Mouse (Mus musculus): Measurements from ENCODE around the gene Hoxc11. TPM values are rescaled to one million over a fixed set of nuclear protein-coding genes. Genes with fewer than 3 reads are reported as not detected.

Hoxc11 gene
- polyA plus RNA-seq, 2 experiments, result not detected

DNA sequence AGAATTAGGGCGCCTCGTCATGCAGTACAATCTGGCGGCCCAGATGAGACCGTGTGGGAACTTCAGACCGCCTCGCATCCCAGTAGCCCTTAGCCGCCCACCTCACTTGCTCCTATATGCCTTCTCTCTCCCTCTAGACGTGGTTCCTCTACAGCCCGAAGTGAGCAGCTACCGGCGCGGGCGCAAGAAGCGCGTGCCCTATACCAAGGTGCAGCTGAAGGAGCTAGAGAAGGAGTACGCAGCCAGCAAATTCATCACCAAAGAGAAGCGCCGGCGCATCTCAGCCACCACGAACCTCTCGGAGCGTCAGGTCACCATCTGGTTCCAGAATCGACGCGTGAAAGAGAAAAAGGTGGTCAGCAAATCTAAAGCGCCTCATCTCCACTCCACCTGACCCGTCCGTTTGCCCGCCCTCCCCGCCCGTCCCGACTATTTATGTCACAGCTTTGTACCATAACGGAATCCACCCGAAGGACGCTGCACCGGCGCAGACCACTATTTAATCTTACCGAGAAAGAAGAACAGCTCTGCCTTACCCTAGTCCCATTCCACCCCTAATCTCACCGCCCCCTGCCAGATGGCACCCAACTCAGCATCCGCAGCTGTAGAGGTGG is 27.1 kb upstream of the Hoxc11 start:
- Histone ChIP-seq H3K4me2 (ENCODE audit: low read depth) (no peak overlapping the region), H3K27me3 (ENCODE audit: control insufficient read depth, insufficient read depth, low read length) (peaks cover 92% of the 10 kb centered on the region), H3K27ac (no peak overlapping the region), H3K9ac (replicated peaks) (no peak overlapping the region), H3K4me3 (ENCODE audit: insufficient read depth in 1 of 2, low read depth in 2 of 2, low read length in 2 of 2) (no peak overlapping the region), H3K36me3 (replicated peaks; ENCODE audit: control insufficient read depth, insufficient read depth, low read depth) (no peaks in the 10 kb centered on the region), H3K4me1 (replicated peaks; ENCODE audit: control insufficient read depth in 2 of 2, insufficient read depth in 2 of 2, low read length in 1 of 2) (no peaks in the 10 kb centered on the region), H3K9me3 (ENCODE audit: control insufficient read depth, low read length) (no peaks in the 10 kb centered on the region)
- ATAC-seq (ENCODE audit: insufficient read depth) (no peak), DNase-seq (ENCODE audit: low read depth in 3 of 3, low spot score in 3 of 3) (no peak)
- TF ChIP-seq CTCF (IDR thresholded peaks at IDR 0.05; ENCODE audit: low read depth) (no peak), EP300 (IDR thresholded peaks at IDR 0.05; ENCODE audit: low read depth) (no peak)
- 2% methylated on average over 40 of the region's 40 CpGs for WGBS (ENCODE audit: insufficient replicate concordance)

DNA sequence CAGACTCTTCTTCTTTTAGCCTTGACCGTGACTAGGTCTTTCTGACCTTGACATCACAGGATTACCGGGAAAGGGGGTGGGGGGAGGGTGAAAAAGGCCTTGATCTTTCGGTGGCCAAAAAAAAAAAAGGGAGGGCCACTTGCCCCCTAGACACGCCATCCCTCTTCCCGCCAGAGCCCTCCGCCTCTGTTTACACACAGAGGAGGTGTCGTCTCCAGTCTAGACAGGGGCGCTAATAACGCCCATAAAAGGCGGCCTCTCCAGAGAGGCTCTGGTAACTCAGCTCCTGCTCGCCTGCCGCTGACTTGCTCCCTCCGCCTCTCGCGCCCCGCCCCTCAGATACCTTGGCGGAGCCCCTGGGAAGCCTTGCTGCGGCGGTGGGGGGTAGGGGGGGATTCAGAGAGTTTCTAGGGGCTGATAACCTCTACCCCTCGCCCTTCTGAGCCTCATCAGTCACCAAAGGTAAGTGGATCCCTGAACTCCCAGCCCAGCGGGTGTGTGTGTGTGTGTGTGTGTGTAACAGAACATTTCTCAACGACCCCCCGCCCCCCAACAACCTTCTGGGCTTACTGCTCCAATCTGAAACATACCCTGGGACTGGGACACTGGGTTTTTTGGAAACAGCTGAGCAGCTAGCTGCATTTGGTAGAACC is 22.4 kb upstream of the Hoxc11 start:
- no peak overlapping the region for H3K4me3 ChIP-seq (ENCODE audit: insufficient read depth in 1 of 2, low read depth in 2 of 2, low read length in 2 of 2)
- H3K4me1 ChIP-seq (replicated peaks; ENCODE audit: control insufficient read depth in 2 of 2, insufficient read depth in 2 of 2, low read length in 1 of 2), result no peaks in the 10 kb centered on the region
- no peak overlapping the region for H3K4me2 ChIP-seq (ENCODE audit: low read depth)
- no peak overlapping the region for H3K9ac ChIP-seq (replicated peaks)
- H3K9me3 ChIP-seq (ENCODE audit: control insufficient read depth, low read length), result no peaks in the 10 kb centered on the region
- DNase-seq (ENCODE audit: low read depth in 3 of 3, low spot score in 3 of 3) (no peak), ATAC-seq (ENCODE audit: insufficient read depth) (no peak)
- WGBS (ENCODE audit: insufficient replicate concordance), result under 1% methylated on average over 23 of the region's 23 CpGs
- H3K27ac ChIP-seq, result no peak overlapping the region
- TF ChIP-seq EP300 (IDR thresholded peaks at IDR 0.05; ENCODE audit: low read depth) (no peak), CTCF (IDR thresholded peaks at IDR 0.05; ENCODE audit: low read depth) (no peak)
- H3K36me3 ChIP-seq (replicated peaks; ENCODE audit: control insufficient read depth, insufficient read depth, low read depth), result no peaks in the 10 kb centered on the region
- peaks cover 97% of the 10 kb centered on the region for H3K27me3 ChIP-seq (ENCODE audit: control insufficient read depth, insufficient read depth, low read length)

DNA sequence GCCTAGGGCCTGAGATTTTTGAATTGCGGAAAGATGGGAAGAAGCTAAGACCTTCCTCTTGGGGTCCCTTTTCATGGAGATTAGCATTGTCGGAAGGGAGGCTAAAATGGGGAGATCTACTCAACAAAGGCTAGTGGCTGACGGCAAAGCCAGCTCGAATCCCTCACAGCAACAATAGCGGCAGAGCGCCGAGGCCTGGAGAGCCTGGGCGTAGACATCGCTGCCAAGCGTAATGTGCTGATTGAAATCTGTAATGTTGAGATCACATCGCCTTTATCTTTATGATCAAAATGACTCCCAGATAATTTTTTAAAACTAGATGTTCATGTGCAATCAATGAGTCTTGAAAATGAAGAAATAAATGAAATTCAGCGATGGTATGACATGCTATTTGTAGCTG is 19.8 kb upstream of the Hoxc11 start:
- Histone ChIP-seq H3K27me3 (ENCODE audit: control insufficient read depth, insufficient read depth, low read length) (peaks cover 100% of the 10 kb centered on the region), H3K27ac (no peak overlapping the region), H3K4me3 (ENCODE audit: insufficient read depth in 1 of 2, low read depth in 2 of 2, low read length in 2 of 2) (no peak overlapping the region), H3K9ac (replicated peaks) (no peak overlapping the region), H3K36me3 (replicated peaks; ENCODE audit: control insufficient read depth, insufficient read depth, low read depth) (no peaks in the 10 kb centered on the region), H3K4me2 (ENCODE audit: low read depth) (no peak overlapping the region), H3K4me1 (replicated peaks; ENCODE audit: control insufficient read depth in 2 of 2, insufficient read depth in 2 of 2, low read length in 1 of 2) (no peaks in the 10 kb centered on the region), H3K9me3 (ENCODE audit: control insufficient read depth, low read length) (no peaks in the 10 kb centered on the region)
- no peak for ATAC-seq (ENCODE audit: insufficient read depth)
- no peak for DNase-seq (ENCODE audit: low read depth in 3 of 3, low spot score in 3 of 3)
- WGBS (ENCODE audit: insufficient replicate concordance), result 2% methylated on average over 12 of the region's 12 CpGs
- TF ChIP-seq CTCF (IDR thresholded peaks at IDR 0.05; ENCODE audit: low read depth) (no peak), EP300 (IDR thresholded peaks at IDR 0.05; ENCODE audit: low read depth) (no peak)

DNA sequence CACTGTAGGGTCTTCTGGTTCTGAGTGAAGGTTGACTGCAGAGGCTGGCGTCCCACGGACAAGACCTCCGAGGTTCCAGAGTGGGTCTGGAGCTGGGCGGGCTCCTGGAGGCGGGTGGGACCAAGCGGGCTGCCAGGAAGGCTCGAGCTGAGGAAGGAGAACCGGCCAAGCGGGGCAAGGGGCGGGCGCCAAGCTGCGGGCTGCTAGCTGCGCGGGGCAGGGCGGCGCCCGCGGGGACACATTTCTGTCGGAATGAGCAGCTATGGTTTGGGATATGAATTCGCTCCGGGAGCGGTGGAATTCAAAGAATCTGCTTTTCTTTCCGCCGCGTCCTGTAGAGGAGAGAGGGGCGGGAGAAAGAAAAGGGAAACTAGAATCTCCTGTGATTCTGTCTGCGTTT is 19.3 kb upstream of the Hoxc11 start:
- no peak overlapping the region for H3K9ac ChIP-seq (replicated peaks)
- H3K4me3 ChIP-seq (ENCODE audit: insufficient read depth in 1 of 2, low read depth in 2 of 2, low read length in 2 of 2), result no peak overlapping the region
- peaks cover 100% of the 10 kb centered on the region for H3K27me3 ChIP-seq (ENCODE audit: control insufficient read depth, insufficient read depth, low read length)
- no peaks in the 10 kb centered on the region for H3K4me1 ChIP-seq (replicated peaks; ENCODE audit: control insufficient read depth in 2 of 2, insufficient read depth in 2 of 2, low read length in 1 of 2)
- H3K36me3 ChIP-seq (replicated peaks; ENCODE audit: control insufficient read depth, insufficient read depth, low read depth), result no peaks in the 10 kb centered on the region
- ATAC-seq (ENCODE audit: insufficient read depth), result no peak
- DNase-seq (ENCODE audit: low read depth in 3 of 3, low spot score in 3 of 3), result no peak
- TF ChIP-seq EP300 (IDR thresholded peaks at IDR 0.05; ENCODE audit: low read depth), result no peak
- no peak for TF ChIP-seq CTCF (IDR thresholded peaks at IDR 0.05; ENCODE audit: low read depth)
- 1% methylated on average over 26 of the region's 27 CpGs for WGBS (ENCODE audit: insufficient replicate concordance)
- H3K9me3 ChIP-seq (ENCODE audit: control insufficient read depth, low read length), result no peaks in the 10 kb centered on the region
- H3K27ac ChIP-seq, result no peak overlapping the region
- H3K4me2 ChIP-seq (ENCODE audit: low read depth), result no peak overlapping the region

DNA sequence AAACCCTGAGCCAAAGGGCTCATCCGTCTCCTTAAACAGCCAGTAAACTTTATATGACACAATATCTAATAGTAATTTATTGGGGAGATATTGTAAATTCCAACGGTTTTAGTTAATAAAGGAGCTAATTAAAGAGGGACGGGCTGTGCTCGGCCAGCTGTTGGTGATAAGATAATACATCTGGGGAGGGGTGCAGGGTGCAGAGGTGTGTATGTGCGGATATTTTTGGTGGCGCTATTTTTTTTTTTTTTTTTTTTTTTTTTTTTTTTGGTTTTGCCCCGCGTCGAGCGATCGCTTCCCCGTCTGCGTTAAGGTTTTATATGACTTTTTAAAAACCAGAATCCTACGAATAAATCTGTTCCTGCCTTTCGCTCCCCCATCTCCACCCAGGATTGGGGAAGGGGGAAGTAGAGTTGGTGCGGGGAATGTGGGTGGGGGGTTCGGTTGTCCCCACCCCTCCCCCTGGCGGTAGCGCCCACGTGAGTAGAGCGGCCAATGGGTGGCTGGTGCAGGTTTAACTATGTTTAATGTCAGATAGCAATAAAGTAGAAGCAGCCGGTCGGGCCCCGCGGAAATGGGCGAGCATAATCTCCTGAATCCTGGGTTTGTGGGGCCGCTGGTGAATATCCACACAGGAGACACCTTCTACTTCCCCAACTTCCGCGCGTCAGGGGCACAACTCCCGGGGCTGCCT is 17.8 kb upstream of the Hoxc11 start, which contains the start of gene Hoxc12:
Gene Hoxc12 (plus strand): TSS at position 479 of the 694 bp plus-strand sequence.
- H3K36me3 ChIP-seq (replicated peaks; ENCODE audit: control insufficient read depth, insufficient read depth, low read depth), result no peaks in the 10 kb centered on the region
- no peak for TF ChIP-seq EP300 (IDR thresholded peaks at IDR 0.05; ENCODE audit: low read depth)
- no peak for TF ChIP-seq CTCF (IDR thresholded peaks at IDR 0.05; ENCODE audit: low read depth)
- no peaks in the 10 kb centered on the region for H3K9me3 ChIP-seq (ENCODE audit: control insufficient read depth, low read length)
- DNase-seq (ENCODE audit: low read depth in 3 of 3, low spot score in 3 of 3), result no peak
- no peak within 1 kb of the TSS for H3K27ac ChIP-seq
- H3K4me2 ChIP-seq (ENCODE audit: low read depth), result no peak within 1 kb of the TSS
- WGBS (ENCODE audit: insufficient replicate concordance), result 3% methylated on average over 31 of the region's 31 CpGs
- H3K27me3 ChIP-seq (ENCODE audit: control insufficient read depth, insufficient read depth, low read length), result peaks cover 100% of the 10 kb centered on the region
- no peaks in the 10 kb centered on the region for H3K4me1 ChIP-seq (replicated peaks; ENCODE audit: control insufficient read depth in 2 of 2, insufficient read depth in 2 of 2, low read length in 1 of 2)
- no peak within 1 kb of the TSS for H3K4me3 ChIP-seq (ENCODE audit: insufficient read depth in 1 of 2, low read depth in 2 of 2, low read length in 2 of 2)
- ATAC-seq (ENCODE audit: insufficient read depth), result no peak
- H3K9ac ChIP-seq (replicated peaks), result no peak within 1 kb of the TSS
